Mouse (Mus musculus) ovary, postnatal 36 days (tissue): ENCODE results near the gene AC161166.1.
"Not testable (repeated sequence)": the region's sequence is repeated elsewhere in the genome, so short reads cannot be mapped to it uniquely, and the experiment has no call there.

Source experiments
- DNase-seq: peaks from one replicate; pipeline ENCODE4 v3.0.0; 2022; ENCODE audit warnings: low spot score, mixed read lengths

Gene AC161166.1

DNA sequence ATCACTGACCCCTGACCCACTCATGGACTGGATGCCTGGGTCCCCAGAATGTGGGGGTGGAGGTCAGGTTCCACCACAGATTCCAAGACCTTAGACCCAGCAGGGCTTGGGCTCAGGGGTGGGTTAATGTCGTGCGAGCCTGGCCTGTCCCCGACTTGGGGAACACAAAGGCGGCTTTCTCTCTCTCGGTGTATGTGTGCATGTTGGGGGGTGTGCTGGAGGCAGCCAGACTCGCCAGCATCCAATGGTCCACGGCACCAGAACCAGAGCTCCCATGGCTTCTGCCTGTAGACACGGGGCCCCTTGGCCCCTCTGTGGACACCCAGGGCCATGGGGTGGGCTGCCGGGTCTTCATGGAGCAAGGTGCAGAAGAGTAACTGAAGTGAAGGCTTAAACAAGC lies 26.8 kb downstream of the AC161166.1 start:
- DNase-seq = no peak

DNA sequence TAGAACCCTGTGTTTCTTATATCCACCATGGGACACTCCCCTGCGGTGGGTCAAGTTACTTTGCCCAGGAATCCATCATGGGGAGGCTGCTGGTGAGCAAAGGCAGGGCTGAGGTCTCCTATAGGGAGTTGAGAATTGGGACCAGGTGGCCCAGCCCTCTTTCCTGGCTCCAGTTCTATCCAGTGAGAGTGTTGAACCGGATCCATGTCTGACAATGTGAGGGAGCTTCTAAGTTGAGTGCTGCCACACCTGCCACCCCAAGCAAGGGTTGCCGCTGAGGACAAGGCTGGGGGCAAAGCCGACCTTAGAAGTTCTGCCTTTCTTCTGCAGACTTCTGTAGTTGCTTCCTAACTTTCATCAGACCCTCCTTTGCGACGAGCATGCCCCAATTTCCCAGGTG lies 29.0 kb downstream of the AC161166.1 start:
- not testable (repeated sequence) for DNase-seq

DNA sequence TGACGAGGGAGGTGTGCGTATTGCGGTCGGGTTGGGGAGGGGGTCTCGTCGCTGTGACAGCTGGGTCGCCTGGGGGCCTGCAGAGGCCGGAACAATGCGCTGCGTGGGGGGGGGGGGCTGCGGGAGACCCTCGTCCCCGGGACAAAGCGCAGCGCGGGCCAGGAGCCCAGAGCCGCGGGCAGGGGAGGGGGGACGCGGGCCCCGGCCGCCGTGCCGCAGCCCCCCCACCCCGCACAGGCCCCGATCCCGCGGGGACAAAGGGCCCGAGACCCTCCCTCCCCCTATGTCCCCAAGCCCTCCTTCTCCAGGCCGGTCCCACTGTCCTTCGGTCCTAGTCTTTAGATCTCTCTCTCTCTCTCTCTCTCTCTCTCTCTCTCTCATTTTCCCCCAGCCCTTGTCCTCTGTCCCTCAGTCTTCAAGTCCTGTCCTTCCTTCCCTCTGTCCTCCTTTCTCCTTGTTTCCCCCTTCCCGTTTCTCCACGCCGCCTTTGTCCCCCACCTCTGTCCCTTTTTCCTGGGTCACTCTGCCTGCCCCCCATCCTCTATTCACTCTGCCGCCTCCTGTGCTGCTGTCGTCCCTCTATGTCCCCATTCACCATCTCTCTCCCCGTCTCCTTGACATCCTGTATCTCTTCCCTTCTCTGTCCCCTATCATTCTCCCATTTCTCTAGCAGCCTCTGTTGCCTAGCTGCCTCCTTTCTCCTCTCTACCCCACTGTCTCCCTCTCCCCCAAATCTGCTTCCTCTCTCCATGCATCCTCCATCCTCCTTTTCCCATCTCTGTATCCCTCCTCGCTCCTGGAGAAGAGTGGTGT lies 29.8 kb downstream of the AC161166.1 start:
- DNase-seq = no peak

DNA sequence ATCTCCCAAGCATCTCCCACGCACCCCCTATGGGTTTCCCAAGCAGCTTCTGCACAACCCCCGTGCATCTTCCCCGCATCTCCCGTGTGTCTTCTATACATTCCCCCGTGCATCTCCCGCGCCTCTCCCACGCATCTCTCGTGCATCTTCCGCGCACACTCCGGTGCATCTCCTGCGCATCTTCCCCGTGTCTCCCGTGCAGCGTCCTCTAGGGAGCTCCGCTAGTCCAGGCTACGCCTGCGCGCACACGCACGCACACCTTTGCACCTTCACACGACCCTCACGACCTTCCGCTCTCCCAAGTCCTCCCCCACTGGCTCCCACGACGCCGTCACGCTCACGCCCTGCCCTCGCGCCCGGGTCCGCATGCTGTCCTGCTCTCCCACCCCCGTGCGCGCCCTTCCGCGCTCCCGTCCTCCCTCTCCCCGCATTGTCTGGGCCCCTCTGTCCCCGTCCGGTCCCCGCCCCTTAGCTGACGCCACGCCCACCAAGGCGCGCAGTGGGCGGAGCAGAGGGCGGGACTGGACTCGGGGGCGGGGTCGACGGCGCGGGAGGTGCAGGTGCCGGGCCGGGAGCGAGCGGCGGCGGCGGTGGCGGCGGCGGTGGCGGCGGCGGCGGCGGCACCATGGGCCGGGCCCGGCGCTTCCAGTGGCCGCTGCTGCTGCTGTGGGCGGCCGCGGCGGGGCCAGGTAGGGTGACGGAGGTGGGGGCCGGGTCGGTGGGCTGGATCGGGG lies 30.6 kb downstream of the AC161166.1 start, which contains the start of gene Cadm4:
Gene Cadm4 (plus strand): TSS at position 550 of the 734 bp plus-strand sequence.
- peak; percentile 86 for DNase-seq

DNA sequence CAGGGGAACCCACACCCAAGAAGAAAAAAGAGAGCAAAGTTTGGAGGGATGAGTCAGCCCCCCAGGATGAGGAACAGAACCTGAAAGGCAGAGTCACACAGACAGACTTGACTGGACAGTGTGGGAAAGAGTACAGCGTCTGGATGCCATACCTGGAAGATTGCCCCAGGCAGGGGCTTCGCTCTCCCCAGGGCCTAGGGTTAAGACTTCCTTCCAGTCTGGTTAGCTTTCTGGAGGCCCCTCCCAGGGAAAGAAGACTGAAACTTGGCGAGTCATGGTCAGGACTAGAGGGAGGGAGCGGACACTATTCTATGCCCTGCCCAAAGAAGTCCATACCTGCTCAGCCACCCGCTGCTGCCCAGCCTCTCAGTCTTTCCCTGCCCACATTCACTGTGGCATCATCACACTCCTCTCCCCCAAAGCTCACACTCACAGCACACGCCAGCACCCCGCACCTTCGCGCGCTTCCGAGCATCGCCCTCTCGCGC lies 31.2 kb downstream of the AC161166.1 start:
- DNase-seq = no peak

DNA sequence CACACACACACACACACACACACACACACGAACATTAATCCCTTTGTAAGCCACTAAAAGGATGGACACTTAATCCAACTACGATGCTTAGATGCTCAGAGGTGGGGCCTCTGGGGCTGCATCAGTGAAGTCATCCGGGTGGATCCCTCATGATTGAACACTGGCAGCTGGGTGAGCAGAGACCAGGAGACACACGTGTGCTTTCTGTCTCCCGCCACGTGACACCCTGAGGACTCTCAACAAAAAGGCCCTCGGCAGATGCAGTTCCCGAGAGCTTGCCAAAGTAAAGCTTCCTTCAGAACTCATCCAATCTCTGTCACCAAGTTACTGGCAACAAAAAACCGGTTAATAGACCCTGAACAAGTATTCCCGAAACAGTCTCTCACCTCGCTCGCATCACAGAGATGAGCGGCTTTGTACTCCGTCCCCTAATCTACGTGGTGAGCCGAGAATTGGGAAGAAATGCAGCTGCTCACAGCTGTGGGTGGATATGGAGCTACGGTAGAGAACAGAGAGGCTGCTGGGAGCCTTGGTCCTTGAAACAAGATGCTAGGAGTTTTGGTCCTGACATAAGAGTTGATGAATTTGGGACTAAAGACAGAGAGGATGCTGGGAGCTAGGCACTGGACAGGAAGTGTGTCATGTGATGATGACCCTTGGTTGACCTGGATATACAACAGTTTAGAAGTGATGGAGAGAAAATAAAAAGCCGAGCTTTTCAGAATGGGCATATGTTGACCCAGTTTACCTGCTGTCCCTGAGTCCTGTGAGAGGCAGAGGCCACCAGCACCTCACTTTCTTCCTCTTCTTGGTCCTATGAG lies 31.9 kb downstream of the AC161166.1 start:
- DNase-seq = no peak

DNA sequence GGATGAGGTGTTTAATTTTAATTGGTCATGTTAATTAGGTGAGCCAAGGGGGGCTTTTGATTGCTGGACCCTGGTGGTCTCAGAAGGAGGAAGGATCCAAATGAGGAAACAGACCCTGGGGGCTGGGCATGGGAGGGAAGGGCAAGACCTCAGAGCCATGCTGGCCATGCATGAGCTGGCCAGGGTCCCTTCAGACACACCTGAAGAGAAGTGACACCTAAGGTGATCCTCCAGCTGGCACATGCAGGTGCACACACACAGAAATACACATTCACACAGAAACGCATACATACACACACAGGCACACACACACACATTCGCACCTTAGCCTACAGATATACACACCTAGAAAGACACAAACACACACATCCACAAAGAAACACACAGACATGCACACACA lies 32.6 kb downstream of the AC161166.1 start:
- no peak for DNase-seq

DNA sequence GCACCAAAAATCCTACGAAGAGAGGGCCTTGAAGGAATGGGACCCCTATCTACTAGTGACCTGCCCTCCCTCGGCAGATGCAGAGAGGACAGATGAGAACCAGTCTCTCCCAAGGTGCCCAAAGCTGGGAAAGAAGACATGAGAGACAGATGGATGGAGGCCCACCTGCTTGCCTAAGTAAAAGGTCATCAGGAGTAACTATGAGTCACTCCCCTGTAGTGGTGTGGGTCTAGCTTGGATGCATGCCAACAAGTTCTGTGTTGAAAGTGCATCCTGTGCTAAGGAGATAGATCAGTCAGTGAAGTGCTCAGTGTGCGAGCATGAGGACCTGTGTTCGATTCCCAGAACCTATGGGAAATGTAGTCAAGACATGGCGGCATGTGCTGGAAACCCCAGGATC lies 33.3 kb downstream of the AC161166.1 start:
- DNase-seq = no peak

DNA sequence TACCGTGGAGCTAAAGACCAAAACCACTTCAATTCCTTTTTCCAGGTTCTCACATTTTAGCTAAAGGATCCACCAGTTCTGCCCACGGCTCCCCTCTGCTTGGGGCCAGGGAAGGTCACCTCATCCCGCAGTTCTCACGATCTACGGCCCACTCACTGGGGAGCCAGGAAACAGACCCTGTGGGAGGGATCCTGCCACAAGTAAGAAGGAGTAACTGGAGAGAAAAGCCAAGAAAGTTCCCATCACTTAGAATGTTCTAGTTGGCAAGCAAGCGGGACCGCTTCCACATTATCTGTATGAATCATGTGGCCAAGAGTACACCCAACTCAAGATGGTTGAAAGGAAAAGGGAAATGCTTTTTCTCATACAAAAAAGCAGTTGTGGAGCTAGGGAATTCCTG lies 35.4 kb downstream of the AC161166.1 start:
- no peak for DNase-seq

DNA sequence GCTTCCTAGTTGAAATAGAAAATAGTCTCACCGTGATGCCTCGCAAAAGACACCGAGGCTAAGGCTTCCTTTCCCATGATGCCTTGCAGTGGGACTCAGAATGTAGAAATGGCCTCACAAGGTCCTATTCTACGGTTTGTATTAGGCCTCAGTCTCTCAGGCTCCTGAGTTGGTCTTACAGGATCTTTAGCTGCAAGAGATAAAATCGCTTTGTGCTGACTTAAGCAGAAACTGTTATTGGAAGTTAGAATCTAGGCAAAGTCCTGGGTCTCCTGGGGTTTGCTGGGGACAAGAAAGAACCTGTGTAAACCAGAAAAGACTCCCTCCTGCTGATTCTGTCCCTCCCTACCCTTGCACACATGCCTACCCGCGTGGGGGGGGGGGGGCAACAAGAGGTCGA lies 35.9 kb downstream of the AC161166.1 start:
- DNase-seq = no peak

DNA sequence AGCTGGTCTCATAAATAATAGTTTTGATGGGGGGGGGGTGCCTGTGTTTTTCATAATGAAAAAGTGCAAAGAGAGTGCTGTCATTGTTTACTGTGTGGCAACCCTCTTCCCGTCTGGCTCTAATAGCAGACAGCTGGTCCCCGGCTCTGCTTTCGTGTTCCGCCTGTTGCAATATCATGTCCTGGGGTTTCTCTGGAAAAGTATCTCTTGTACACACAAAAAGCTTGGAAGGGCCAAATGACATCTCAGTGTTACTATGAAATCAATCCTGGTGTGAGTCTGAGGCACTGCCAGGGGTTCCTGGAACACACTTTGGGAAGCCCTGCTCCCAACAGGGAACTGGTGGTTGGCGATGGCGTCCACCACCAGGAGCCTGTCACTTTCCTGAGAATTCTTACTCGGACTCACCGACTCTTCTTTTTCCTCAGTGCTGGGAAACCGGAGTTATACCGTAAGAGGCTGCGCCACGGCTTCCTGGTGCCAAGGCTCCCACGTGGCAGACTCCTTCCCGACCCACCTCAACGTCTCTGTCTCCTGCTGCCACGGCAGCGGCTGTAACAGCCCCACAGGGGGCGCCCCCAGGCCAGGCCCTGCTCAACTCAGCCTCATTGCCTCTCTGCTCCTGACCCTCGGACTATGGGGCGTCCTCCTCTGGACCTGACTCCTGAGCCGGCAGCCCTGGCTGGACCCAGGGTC lies 37.3 kb downstream of the AC161166.1 start:
- no peak for DNase-seq

DNA sequence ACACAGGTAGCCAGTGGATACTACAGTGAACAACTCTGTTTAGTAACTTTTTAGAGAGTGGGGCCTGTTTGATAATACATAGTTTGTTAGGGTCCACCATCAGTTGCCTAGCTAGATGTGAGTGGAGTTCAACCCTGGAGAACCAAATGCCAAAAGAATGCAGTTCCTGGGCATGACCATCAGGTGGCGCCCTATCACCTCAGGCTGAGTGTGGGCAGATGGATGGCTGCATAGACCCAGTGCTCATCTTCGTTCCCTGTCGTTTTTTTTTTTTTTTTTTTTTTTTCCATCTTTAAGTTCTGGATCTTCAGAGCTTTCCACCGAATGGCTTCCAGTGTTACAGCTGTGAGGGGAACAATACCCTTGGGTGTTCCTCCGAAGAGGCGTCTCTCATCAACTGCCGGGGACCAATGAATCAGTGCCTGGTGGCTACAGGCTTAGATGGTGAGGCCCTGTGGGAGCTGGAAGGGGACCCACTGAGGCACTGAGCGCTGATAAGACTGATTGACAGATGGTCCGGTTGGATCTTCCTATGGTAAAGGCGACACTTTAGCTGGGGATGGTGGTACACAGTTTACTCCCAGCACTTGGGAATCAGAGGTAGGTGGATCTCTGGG lies 38.2 kb downstream of the AC161166.1 start:
- peak; percentile 62 for DNase-seq

DNA sequence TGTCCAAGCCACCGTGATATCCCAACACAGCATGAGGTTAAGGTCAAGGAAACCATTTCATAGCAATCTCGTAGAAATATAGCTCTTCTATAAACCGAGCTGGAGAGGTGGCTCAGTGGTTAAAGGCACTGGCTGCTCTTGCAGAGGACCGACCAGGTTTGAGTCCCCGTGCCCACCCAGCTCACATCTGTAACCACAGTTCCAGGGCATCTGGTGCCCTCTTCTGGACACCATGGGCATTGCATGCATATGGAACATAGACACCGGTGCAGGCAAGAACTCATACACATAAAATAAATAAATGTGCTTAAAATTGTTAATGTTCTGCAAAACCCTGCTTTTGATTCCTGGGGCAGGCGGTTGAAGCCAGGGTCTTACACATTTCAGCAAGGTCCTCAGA lies 39.3 kb downstream of the AC161166.1 start:
- no peak for DNase-seq

DNA sequence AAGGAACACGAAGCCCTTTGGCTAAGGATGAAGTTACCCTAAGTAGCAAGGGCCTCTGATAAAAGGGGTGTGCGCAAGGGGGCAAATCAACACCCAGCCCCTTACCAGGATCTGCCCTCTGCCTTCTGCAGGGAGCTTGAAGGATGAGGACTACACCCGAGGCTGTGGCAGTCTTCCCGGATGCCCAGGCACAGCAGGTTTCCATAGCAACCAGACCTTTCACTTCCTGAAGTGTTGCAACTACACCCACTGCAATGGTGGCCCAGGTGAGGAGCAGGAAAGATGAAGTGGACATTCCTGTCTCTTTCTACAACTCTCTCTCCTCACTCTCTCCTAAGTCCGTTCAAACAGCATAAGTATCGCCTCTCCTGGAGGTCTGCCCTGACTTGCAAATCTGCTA lies 39.8 kb downstream of the AC161166.1 start:
- DNase-seq = no peak

DNA sequence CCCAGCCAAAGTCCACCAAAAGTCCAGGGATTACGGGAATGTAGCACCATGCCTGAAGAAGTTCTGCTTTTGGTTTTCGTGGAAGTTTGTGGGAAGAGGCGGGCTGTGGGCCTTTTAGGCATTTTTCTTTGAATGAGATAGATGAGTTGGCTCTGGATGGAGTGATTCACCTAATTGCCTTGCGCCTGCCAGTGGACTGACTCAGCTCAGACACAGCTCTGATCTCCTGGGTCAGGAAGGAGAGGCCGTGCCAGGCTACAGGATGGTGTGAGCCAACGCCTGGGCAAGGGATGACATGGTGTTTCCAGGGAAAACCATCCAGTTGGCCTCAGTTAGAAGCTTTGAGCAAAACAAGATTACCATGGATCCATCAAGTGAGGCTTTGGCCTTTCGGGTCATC lies 41.9 kb downstream of the AC161166.1 start:
- DNase-seq = no peak

DNA sequence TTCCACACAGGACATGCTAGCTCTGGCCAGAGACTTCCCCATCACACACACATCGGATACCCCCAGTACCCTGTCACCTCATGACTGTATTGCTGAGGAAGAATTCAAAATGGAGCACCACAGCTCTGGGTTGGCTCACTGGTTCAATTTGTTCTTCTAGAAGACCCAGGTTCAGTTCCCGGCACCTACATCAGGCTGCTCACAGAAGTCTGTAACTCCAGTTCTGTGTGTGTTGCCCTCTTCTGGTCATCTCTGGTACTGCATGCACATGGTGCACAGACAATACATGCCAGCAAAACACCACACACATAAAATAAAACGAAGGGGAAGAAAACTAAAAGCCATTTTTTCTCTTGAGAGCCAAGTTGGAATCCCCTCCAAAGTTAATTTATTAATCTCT lies 43.1 kb downstream of the AC161166.1 start:
- DNase-seq = no peak

DNA sequence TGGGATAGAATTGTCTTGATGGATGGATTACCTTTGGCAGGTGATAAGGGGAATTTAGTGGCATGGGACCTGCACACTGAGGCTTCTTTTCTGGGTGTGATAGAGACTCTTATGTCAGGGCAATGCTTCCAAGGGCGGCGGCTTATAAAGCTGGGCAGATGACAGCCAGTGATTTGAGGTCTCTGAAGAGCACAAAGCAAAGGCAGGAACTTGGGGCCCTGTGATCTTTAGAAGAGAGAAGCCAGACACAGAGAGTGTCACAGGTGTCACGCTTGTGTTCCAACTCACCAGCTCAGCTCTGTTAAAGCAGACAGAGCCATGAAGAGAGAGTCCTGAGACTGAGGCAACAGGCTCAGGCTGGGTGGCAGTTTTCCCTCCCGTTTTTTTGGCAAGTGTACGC lies 44.4 kb downstream of the AC161166.1 start:
- no peak for DNase-seq

DNA sequence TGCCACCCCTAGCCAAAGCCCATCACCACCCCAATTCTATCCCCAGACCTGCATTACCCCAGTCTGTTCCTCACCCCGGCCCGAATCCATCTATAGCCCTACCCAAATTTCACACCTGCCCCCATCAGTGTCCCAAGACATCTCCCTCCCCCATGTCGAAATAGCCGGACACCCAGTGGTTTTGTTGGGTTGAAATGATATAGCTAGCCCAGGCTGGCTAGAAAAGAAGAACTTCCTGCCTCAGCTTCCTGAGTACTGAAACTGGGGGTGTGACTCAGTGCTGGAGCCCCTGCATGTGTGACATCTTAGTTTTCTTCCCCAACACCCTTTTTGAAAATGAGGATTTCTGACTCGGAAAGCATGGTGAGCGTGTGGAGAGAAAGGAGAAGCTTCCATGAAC lies 45.4 kb downstream of the AC161166.1 start:
- DNase-seq = no peak

DNA sequence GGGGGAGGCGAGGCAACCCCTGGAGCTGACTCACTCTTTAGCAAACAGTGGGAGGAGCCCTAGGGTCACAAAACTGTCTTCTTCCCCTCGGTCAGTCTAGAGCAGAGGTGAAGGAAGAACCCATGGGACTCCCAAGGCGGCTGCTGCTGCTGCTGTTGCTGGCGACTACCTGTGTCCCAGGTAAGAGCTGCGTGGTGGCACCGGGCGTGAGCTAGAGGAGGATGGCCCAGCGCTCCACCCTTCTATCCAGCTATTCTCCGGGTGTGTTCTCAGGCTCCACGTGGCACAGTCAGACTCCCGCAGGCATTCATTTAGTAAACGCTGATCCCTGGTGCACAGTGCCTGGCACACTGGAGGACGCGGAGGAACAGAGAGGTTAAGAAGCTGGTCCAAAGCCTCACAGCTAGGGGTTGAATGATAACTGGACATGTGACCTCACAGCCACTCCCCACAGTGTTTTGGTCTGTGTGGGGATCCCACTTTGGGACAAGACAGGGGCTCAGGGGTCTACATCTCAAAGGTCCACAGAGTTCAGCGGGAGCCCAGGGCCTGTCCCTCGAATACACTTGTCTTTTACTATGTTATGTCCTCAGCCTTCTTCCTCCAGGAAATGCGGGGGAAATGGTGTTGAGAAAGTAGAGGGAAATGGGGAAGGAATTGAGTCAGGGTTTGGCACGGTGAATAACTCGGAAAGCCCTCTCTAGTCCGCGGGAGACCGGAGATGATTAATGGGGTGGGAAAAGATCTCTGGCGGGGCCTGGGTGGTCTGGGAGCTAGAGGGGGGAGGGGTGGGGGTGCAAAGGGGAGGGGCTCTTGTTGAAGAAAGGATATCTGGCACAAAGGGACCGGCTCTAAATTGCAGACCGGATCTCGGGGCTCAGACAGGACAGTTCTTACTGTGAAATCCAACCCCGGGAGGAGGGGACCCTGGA lies 49.6 kb downstream of the AC161166.1 start, which contains the start of gene Plaur:
Gene Plaur (plus strand): TSS at position 97 of the 932 bp plus-strand sequence.
- no peak for DNase-seq
